Mouse (Mus musculus): ENCODE data around the gene Ranbp1.
"Not testable (repeated sequence)": the region's sequence is repeated elsewhere in the genome, so short reads cannot be mapped to it uniquely, and the experiment has no call there.

GRCm38 (mm10) chr16:18289614-18290013, 41.1 kb upstream of the Ranbp1 start:
- not testable (repeated sequence) for TF ChIP-seq CTCF (IDR thresholded peaks at IDR 0.05; ENCODE audit: low read depth, low read length); POLR2A (IDR thresholded peaks at IDR 0.05; ENCODE audit: extremely low read depth, insufficient read depth, low read length)
